Mouse (Mus musculus): ENCODE results near the gene Id3. TPM values are rescaled to one million over a fixed set of nuclear protein-coding genes. Genes with fewer than 3 reads are reported as not detected.

The Id3 gene
- total RNA-seq, 2 experiments from 2014 or later: 34.9 to 43.2 TPM

DNA sequence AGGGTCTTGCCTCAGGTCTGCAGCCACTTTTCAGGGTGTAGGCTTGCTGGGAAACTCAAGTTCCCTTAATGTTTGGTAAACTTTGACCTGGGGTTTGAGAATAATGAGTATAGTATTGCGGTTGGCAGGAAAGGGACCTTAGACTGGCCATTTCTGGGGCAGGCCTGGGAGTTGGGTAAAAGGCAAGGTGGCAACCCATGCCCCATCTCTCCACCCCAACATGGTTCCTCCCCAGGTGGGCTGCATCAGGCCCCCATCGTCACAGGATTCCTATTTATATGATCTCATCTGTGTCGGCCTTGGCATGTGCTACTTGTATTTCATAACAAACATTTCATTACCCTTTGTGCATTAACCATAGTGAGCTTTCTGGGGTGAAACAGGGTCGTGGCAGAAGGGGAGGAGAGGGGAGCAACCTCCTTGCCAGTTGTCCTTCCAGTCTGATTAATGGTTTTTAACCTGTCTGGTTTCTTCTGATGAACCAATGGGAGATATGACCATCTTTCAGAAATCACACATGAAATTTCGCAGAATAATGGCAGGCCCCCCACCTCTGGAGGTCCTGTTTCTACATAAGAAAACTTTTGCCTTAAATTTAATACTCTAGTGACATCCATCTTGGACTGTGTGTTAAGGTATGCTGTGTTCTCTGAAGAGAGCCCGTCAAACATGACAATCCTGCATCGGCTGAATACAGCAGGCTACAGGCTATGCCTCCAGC, 2.9 kb downstream of the Id3 start:
- no peak for DNase-seq (ENCODE audit: low spot score in 2 of 2)

DNA sequence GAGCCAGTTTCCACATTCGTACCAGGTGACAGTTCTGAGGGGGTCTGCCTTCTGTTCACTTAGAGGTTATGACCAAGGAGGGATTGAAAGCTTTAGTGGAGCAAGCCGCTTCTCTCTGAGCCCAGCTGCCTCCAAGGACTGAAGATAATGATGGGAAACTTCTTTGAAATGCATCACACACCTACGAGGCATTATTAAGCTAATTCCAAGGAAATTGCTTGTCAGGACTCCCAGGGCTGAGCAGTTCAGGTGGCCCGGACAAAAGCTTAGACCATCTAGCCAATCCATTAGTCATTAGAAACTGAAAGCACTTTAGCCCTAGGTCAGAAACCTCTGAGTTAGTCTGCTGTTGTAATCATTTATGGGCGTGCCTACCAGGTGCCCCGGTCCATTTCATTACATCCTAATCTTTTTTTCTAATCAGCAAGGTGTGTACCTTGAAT, 3.4 kb downstream of the Id3 start:
- no peak for DNase-seq (ENCODE audit: low spot score in 2 of 2)

DNA sequence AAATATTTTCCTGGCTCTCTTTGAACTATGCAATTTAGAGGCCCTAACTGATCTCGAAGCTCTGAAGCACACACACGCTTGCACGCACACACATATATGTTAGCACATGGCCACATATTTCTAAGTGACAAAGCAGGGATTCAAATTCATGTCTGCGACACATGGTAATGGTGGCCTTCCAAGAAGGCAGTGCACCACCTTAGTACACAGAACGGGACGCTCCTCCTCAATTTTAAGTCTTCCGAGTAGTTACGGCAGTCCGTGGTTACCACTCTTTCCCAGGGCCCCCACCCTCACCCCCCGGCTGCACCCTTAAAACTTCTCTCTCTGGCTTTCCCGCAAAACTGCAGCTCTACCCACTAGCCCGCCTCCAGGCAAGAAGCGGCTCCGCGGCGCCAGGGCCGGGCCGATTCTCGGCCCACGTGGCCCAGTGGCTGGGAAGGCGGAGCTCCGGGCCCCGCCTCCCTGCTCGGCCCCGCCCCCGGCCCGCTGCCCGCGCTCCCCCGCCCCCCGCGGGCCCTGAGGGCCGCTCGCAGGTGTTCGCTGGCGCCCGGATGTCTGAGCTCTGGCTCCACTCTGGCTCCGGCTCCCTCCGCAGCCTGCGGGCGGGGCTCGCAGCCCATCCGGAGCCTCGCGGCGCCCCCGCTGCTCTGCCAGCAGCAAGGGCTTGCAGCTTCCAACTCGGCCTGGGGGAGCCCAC, 4.3 kb downstream of the Id3 start:
- peak; percentile 49 to 71 for DNase-seq (ENCODE audit: low spot score in 2 of 2)

DNA sequence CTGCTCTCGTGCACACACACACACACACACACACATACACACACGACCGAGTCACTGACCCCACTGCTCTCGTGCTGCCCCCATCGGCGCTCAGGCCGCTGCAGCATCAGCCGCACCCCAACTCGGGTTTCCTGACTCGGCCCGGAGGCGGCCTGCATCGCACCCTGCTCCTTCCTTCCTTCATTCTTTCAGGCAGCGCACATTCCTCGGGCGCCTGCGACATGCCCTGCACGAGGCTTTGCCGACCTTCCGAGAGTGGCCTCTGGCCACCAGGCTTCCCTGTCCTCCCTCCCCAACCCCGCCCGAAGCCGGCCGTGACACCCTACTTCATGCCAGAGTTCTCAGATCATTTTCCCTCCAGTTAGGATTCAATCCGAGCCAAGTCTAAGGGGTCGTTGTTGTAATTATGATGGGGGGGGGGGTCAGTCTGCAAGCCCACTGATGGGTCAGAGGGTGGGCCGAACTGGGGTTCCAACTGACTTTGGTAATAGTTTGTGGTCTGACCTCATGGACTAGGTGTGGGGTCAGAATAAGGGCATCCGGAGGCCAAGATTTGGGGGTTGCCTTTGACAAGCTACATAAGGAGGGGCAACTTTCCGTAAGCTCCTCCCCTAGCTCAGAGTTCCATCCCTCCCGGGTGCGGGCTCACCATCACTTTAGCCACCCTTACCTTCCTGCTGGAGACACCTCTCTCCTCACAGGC, 5.2 kb downstream of the Id3 start:
- no peak for DNase-seq (ENCODE audit: low spot score in 2 of 2)

DNA sequence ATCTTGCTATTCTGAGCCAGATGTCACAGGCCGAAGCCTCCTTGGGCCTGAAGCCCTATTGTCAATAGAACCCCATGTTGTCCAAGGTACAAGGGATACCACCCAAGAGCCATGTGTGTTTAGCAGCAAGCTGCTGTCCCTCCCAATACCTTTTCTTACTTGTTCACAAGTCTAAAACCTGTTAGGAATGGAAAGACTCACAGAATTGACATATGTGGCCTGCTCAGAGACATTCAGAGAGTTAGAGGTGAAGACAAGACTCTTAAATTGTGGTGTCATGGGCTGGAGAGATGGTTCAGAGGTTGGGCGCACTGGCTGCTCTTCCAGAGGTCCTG, 5.7 kb downstream of the Id3 start:
- no peak for DNase-seq (ENCODE audit: low spot score in 2 of 2)

DNA sequence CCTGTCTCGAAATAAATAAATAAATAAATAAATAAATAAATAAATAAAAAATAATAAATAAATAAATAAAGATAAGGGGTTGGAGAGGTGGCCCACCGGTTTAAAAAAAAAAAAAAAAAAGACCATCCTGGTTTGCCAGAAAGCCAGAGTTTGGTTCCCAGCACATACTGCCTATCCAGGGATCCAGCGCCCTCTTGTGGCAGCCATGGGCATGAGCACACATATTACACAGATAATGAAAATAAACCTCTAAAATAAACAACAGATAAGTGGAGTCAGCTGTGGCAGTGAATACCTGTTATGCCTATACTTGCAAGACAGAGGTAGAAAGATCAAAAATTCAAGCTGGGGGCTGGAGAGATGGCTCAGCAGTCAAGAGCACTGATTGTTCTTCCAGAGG, 6.4 kb downstream of the Id3 start:
- no peak for DNase-seq (ENCODE audit: low spot score in 2 of 2)

- no peak for DNase-seq (ENCODE audit: low spot score in 2 of 2)
Measured at GRCm38 (mm10) chr4:136150596-136150995, 7.3 kb downstream of the Id3 start.

- DNase-seq (ENCODE audit: low spot score in 2 of 2): no peak
Measured at GRCm38 (mm10) chr4:136152821-136153220, 9.5 kb downstream of the Id3 start.

GRCm38 (mm10) chr4:136154462-136154861, 11.2 kb downstream of the Id3 start:
- no peak for DNase-seq (ENCODE audit: low spot score in 2 of 2)

DNA sequence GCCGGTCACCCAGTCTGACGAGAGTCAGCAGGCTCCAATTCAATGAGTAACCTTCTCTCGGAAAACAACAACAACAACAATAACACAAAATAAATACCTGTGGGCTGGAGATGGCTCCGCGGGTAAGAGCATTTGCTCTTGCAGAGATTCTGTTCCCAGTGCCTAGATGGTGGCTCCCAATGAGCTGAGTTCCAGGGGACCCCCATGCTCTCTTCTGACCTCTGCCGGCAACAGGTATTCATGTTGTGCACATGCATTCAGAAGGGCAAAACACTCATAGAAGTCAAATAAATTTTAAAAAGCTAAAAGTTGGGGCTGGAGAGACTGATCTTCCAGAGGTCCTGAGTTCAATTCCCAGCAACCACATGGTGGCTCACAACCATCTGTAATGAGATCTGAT, 15.2 kb downstream of the Id3 start:
- DNase-seq (ENCODE audit: low spot score in 2 of 2): no peak

GRCm38 (mm10) chr4:136159802-136160397, 16.6 kb downstream of the Id3 start:
- DNase-seq (ENCODE audit: low spot score in 2 of 2): peak; percentile 77 to 79

DNA sequence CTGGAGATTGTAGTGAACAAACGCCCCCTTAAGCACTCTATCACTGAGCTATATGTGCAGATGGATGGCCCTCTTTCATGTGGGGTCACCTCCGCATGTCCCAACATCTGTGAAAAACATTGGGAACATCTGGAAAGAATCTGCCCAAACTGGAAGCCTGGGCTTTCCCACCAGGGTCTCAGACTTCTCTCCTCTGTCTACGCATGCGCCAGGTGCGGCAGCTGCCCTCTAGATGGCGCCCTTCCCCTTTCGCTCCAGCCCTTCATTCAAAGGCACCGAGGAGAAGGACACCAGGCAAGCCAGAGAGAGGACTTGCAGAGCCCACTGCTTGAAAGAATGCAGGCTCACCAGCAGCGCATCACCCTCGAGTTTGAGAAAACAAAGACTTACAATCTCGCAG, 20.2 kb downstream of the Id3 start:
- DNase-seq (ENCODE audit: low spot score in 2 of 2): peak; percentile 83 to 84

DNA sequence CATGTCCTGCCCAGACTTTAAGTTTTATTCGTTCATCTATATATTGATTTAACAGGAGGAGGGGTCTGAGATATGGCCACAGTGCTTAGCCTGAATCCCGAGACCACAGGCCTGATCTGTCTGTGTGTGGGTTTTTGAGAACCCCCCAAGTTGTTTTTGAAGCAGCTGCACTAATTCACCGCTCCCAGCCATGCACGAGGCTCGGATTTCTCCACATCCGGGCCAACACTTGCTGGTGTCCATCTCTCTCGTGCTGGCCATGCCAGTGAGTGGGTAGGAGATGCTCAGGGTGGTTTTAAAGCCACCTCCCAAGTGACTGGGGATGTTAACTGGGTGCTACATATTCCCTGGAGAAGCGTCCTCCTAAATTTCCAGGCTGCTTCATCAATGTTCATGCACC, 21.7 kb downstream of the Id3 start:
- DNase-seq (ENCODE audit: low spot score in 2 of 2): no peak

DNA sequence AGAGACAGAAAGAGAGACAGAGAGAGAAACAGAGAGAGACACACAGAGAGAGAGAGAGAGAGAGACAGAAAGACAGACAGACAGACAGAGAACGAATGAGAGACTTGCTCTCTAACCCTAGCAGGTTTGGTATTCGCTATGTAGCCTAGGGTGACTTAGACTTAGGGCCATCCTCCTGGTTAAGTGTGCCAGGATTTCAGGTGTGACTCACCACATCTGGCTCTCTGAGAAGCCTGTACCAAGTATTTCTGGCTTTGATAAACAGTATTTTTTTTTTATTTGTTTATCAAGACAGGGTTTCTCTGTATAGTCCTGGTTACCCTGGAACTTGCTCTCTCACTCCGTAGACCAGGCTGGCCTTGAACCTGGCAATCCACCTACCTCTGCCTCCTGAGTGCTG, 24.4 kb downstream of the Id3 start:
- DNase-seq (ENCODE audit: low spot score in 2 of 2): no peak

DNA sequence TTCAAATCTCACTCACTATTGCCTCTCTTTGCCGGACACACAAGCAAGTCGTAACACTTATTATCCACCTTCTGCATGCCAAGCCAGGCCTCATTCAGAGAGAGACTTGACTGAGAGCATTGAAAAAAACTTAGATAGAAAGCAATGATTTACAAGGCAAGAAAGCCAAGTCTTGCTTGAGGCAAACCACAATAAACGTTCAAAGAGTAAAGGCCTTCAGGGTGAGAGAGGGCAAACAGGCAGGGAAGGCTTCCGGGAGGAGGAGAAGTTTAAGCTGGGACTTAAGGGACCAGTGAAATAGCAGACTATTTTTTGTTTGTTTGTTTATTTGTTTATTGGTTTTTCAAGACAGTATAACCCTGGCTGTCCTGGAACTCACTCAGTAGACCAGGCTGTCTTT, 27.1 kb downstream of the Id3 start:
- DNase-seq (ENCODE audit: low spot score in 2 of 2): no peak

- DNase-seq (ENCODE audit: low spot score in 2 of 2): no peak
Measured at GRCm38 (mm10) chr4:136171455-136171854, 28.2 kb downstream of the Id3 start.

GRCm38 (mm10) chr4:136172011-136172541, 28.8 kb downstream of the Id3 start, which contains the start of gene E2f2:
Gene E2f2, plus strand, starts transcription at chr4:136172394.
- DNase-seq (ENCODE audit: low spot score in 2 of 2): peak; percentile 23 to 45

DNA sequence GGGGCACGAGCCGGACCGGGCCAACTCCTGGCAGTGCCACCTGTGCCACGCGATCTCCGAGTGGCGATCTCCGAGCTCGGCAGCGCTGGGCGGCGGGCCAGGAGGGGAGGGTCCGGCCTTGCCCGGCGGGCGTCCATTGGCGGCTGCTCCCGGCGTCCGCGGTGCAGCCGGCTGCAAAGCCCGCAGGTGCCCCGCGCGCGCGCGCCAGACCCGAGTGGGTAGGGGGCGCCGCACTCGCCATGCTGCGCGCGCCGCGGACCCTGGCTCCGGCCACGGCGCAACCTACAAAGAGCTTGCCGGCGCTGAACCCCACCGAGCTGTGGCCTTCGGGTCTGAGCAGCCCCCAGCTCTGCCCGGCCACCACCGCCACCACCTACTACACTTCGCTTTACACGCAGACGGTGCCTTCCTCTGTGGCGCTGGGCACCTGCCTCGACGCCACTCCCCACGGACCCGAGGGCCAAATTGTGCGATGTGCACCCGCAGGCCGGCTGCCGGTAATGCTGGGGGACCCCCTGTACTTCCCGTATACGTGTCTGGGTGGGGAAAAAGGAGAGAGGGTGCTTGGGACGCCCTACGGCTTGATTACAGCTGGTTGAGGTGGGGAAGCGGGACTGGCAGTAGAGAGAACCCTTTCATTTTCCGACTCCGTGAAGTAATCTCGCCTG, 29.4 kb downstream of the Id3 start:
- DNase-seq (ENCODE audit: low spot score in 2 of 2): no peak

- no peak for DNase-seq (ENCODE audit: low spot score in 2 of 2)
Measured at GRCm38 (mm10) chr4:136173210-136173715, 30.0 kb downstream of the Id3 start.

GRCm38 (mm10) chr4:136174216-136175193, 31.2 kb downstream of the Id3 start:
- DNase-seq (ENCODE audit: low spot score in 2 of 2): no peak

All from left cerebral cortex, adult 18-20 months (tissue).